Mouse (Mus musculus) liver, embryonic 12.5 days (tissue): ENCODE measurements around the gene Letm1. TPM values are rescaled to one million over a fixed set of nuclear protein-coding genes. Genes with fewer than 3 reads are reported as not detected.

Source experiments
- ATAC-seq: fragments of 200-750 bp; cut with Nextera tagmentation; 2 replicates; pipeline ENCODE4 v1.8.0; 2017; ENCODE audit warnings: moderate number of reproducible peaks, mild to moderate bottlenecking, moderate library complexity
- H3K27ac ChIP-seq: fragments of 300-500 bp; sonication (generic); 2 replicates; pipeline ENCODE4 v1.5.1; 2016; ENCODE audit warnings: mild to moderate bottlenecking
- H3K27me3 ChIP-seq: fragments of 300-500 bp; sonication (generic); replicated peaks from 2 replicates; pipeline ENCODE4 v1.6.1; 2016; ENCODE audit warnings: mild to moderate bottlenecking, moderate library complexity
- H3K36me3 ChIP-seq: fragments of 300-500 bp; sonication (generic); 2 replicates; pipeline ENCODE4 v1.6.1; 2016; ENCODE audit warnings: mild to moderate bottlenecking, moderate library complexity
- H3K4me1 ChIP-seq: fragments of 300-500 bp; sonication (generic); 2 replicates; pipeline ENCODE4 v1.6.1; 2016
- H3K4me2 ChIP-seq: fragments of 300-500 bp; sonication (generic); 2 replicates; pipeline ENCODE4 v1.6.1; 2016; ENCODE audit warnings: mild to moderate bottlenecking, moderate library complexity
- H3K4me3 ChIP-seq: fragments of 300-500 bp; sonication (generic); 2 replicates; pipeline ENCODE4 v1.5.1; 2016; ENCODE audit warnings: mild to moderate bottlenecking, moderate library complexity
- H3K9ac ChIP-seq: fragments of 300-500 bp; sonication (generic); 2 replicates; pipeline ENCODE4 v1.6.1; 2016; ENCODE audit warnings: mild to moderate bottlenecking, moderate library complexity
- H3K9me3 ChIP-seq: fragments of 300-500 bp; sonication (generic); replicated peaks from 2 replicates; pipeline ENCODE4 v1.6.1; 2016; ENCODE audit warnings: mild to moderate bottlenecking, moderate library complexity
- WGBS: fragments of 180-500 bp; shearing (Covaris S2); methylation state at CpG from one replicate; pipeline ENCODE4 v1.1.7; 2016; ENCODE audit not compliant: insufficient replicate concordance; 5-methylcytosine and 5-hydroxymethylcytosine counted together
- polyA plus RNA-seq: library from polyadenylated mRNA; unstranded; fragments of >200 nt; fragmentation: Nextera tagmentation; extraction: Ambion mirVana; gene quantifications from 2 replicates; pipeline ENCODE4 v1.2.1, GENCODE M21; 2016

Gene Letm1
- polyA plus RNA-seq: 40.9 and 41.7 TPM in 2 replicates

DNA sequence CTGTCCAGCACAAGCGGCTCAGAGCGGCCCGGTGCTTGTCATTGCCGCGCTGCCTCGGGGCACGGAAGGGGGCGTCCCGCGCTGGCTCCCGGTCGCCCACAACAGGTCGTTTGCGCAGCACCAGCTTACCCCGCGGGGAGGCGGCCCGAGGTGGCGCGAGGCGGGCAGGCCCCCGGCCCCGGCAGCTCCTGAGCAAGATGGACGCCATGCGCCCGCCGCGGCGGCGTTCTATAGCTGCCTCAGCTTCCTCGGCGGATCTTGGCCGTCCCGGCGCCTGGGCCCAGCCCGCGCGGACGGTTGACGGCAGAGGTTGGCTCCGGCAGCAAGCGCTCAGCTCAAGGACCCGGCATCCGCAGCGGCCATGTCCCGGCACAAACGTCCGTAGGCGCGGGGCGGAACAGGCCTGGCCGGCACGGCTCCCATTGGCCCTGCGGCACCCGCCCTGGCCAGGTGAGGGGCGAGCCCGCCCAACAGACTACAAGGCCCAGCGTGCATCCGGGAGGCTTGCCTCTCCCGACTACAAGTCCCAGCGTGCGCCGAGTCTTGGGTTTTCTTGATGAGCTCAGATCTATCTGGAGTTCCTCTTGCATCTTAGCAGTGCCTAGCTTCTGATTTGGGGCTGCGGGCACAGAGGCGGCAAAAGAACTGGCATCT, at the start of gene Letm1:
Gene Letm1 (minus strand): TSS at position 473 of the 654 bp plus-strand sequence.
- Histone ChIP-seq H3K9ac (peak within 1 kb of the TSS; percentile 84), H3K4me3 (peak within 1 kb of the TSS; percentile 87), H3K9me3 (no peaks in the 10 kb centered on the region), H3K27me3 (no peaks in the 10 kb centered on the region), H3K27ac (peak within 1 kb of the TSS; percentile 76), H3K4me2 (peak within 1 kb of the TSS; percentile 81), H3K4me1 (peaks cover 39% of the 10 kb centered on the region), H3K36me3 (peaks cover 11% of the 10 kb centered on the region)
- under 1% methylated on average over 65 of the region's 65 CpGs for WGBS
- peak; percentile 100 for ATAC-seq

- 74% methylated on average over 1 of the region's 1 CpGs for WGBS
Observed at GRCm38 (mm10) chr5:33830832-33831231, 48.2 kb upstream of the Letm1 start.

DNA sequence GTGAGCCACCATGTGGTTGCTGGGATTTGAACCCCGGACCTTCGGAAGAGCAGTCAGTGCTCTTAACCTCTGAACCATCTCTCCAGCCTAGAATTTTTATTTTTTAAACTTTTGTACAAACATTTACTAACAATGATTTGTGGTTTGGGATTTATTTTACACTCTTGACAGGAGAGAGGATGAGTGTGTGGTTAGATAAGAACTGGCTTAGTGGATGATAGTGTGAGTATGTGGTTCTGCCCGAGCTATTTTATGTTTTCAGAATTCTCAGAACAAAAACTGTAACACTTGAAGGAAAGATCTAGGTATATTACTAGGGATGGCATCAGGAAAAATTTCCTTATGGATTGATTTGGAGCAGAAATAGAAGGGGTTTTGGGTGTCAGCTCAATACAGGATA, 47.3 kb upstream of the Letm1 start:
- Histone ChIP-seq H3K9me3 (no peaks in the 10 kb centered on the region), H3K27me3 (no peaks in the 10 kb centered on the region), H3K36me3 (peaks cover 44% of the 10 kb centered on the region), H3K4me2 (no peak overlapping the region), H3K4me3 (no peak overlapping the region), H3K9ac (no peak overlapping the region), H3K4me1 (peaks cover 48% of the 10 kb centered on the region), H3K27ac (no peak overlapping the region)
- ATAC-seq: no peak
- WGBS: 61% methylated on average over 3 of the region's 3 CpGs

More at GRCm38 (mm10) chr5:33830832-33831231, 48.2 kb upstream of the Letm1 start:
- no peak overlapping the region for H3K9ac ChIP-seq
- H3K27ac ChIP-seq: no peak overlapping the region
- no peak for ATAC-seq
- H3K9me3 ChIP-seq: no peaks in the 10 kb centered on the region
- peaks cover 36% of the 10 kb centered on the region for H3K36me3 ChIP-seq
- H3K27me3 ChIP-seq: no peaks in the 10 kb centered on the region
- H3K4me2 ChIP-seq: no peak overlapping the region
- H3K4me3 ChIP-seq: no peak overlapping the region
- H3K4me1 ChIP-seq: peaks cover 39% of the 10 kb centered on the region

DNA sequence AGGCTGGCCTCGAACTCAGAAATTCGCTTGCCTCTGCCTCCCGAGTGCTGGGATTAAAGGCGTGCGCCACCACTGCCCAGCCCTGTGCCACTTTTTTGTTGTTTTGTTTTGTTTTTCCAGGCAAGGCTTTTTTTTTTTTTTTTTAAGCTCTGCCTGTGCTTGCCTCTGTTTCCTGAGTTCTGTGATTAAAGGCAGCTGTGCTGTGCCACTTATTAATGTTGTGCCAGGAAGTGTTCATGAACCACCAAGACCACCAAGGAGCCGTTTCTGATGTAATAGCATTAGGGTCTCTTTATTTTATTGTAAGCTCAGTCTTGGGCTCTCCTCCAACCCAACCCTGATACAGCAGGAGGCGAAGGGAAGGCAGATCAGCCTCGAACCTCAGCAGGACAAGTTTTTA, 45.5 kb upstream of the Letm1 start:
- Histone ChIP-seq H3K36me3 (peaks cover 57% of the 10 kb centered on the region), H3K4me1 (peaks cover 59% of the 10 kb centered on the region), H3K9ac (no peak overlapping the region), H3K9me3 (no peaks in the 10 kb centered on the region), H3K4me3 (no peak overlapping the region), H3K27ac (no peak overlapping the region), H3K4me2 (no peak overlapping the region), H3K27me3 (no peaks in the 10 kb centered on the region)
- 82% methylated on average over 8 of the region's 8 CpGs for WGBS
- ATAC-seq: no peak

GRCm38 (mm10) chr5:33826001-33826400, 43.4 kb upstream of the Letm1 start:
- Histone ChIP-seq H3K9me3 (no peaks in the 10 kb centered on the region), H3K4me3 (no peak overlapping the region), H3K4me1 (peaks cover 68% of the 10 kb centered on the region), H3K9ac (no peak overlapping the region), H3K4me2 (no peak overlapping the region), H3K27ac (no peak overlapping the region), H3K36me3 (peaks cover 52% of the 10 kb centered on the region), H3K27me3 (no peaks in the 10 kb centered on the region)
- no peak for ATAC-seq

DNA sequence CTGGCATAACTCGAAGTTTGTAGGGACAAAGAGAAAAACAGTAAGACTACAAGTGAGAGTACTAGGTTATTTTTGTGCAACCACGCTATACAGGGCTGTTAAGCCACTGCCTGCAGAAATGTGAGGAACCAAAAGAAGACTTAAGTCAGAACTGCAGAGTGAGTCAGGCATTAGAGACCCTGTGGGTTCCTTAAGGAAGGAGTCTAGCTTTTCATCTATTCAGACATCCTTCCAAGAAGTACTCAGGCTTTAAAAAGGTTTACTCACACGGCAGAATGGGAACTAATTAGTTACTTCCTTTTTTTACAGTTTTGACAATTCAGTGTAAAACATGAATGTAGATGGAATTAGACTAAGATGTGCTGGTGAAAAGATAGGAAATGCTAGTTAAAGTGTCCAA, 39.8 kb upstream of the Letm1 start:
- Histone ChIP-seq H3K4me3 (peak overlapping the region; percentile 100), H3K9ac (peak overlapping the region; percentile 99), H3K27ac (no peak overlapping the region), H3K36me3 (peaks cover 42% of the 10 kb centered on the region), H3K27me3 (no peaks in the 10 kb centered on the region), H3K4me1 (peaks cover 75% of the 10 kb centered on the region), H3K4me2 (peak overlapping the region; percentile 94), H3K9me3 (no peaks in the 10 kb centered on the region)
- no peak for ATAC-seq
- 37% methylated on average over 3 of the region's 3 CpGs for WGBS

DNA sequence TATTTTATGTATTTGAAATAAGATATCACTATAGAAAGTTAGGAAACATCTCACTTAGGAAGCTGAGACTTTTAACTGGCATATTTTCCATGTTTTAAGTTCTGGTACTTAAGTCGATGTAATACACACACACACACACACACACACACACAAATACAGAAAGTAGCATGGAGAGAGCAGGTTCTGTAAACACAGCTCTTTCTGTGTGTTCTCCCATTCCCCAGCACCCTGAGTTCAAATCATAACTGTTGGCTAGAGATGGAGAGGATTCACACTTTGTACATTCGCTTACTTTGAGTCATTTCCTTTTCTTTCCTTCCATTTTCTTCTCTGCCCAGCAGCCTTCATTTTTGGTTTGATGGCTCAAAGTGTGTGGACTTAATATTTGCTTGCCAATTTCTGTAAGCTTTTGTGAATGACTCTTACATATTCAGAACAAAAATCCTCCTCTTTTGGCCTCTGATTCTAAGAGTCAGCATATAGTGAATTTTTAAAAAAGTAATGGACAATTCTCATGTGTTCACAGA, 39.3 kb upstream of the Letm1 start:
- Histone ChIP-seq H3K9ac (peak overlapping the region; percentile 99), H3K4me1 (peaks cover 76% of the 10 kb centered on the region), H3K27ac (no peak overlapping the region), H3K4me2 (peak overlapping the region; percentile 94), H3K4me3 (peak overlapping the region; percentile 100), H3K27me3 (no peaks in the 10 kb centered on the region), H3K36me3 (peaks cover 38% of the 10 kb centered on the region), H3K9me3 (no peaks in the 10 kb centered on the region)
- WGBS: 31% methylated on average over 2 of the region's 2 CpGs
- ATAC-seq: no peak

DNA sequence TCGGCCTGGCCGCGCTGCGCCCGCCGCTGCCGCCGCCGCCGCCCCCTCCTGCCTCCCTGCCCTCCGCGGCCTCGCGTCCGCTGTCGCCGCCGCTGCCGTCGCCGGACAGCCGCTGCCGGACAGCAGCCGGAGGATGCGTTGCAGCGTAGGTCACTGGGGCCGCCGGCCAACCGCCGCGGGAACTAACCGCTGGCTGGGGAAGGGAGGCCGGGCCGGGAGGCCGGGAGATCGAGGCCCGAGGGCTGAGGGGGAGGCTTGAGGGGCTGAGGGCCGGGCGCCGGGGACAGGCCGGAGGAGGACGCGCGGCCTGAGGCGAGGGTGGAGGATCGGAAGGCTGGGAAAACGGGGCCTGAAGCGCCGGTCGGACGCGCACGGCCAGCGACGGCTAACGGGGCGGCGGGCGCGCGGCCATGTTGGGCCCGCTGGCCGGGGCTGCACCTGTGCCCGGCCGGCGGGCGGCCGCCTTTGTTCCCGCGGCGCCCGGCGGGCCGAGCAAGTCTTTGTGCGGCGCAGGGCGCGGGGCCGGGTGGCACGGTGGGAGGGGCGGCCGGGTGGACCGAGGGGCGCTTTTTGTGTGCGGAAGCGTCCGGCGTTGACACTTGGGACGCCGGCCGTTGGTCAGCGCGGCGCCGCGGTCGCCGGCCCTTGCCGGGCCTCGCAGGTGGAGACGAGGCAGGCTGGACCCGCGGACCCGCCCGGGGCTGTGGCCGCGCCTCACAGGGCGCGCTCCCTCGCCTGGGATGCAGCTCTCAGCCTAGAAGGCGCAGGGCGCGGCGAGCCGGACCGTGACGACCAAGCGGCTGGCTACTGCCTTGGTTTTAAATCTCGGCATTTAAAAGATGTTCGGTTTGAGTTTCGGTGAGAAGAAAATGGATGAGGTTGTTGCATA, 38.4 kb upstream of the Letm1 start:
- H3K27ac ChIP-seq: peak overlapping the region; percentile 94
- H3K4me2 ChIP-seq: peak overlapping the region; percentile 94
- peaks cover 76% of the 10 kb centered on the region for H3K4me1 ChIP-seq
- peak; percentile 70 for ATAC-seq
- peak overlapping the region; percentile 99 for H3K9ac ChIP-seq
- 3% methylated on average over 88 of the region's 121 CpGs for WGBS
- no peaks in the 10 kb centered on the region for H3K9me3 ChIP-seq
- no peaks in the 10 kb centered on the region for H3K27me3 ChIP-seq
- peaks cover 32% of the 10 kb centered on the region for H3K36me3 ChIP-seq
- peak overlapping the region; percentile 100 for H3K4me3 ChIP-seq

- H3K4me1 ChIP-seq: peaks cover 70% of the 10 kb centered on the region
- peaks cover 24% of the 10 kb centered on the region for H3K36me3 ChIP-seq
- H3K27me3 ChIP-seq: no peaks in the 10 kb centered on the region
- H3K9me3 ChIP-seq: no peaks in the 10 kb centered on the region
- under 1% methylated on average over 114 of the region's 136 CpGs for WGBS
- peak within 1 kb of the TSS; percentile 99 for H3K9ac ChIP-seq
- H3K4me3 ChIP-seq: peak within 1 kb of the TSS; percentile 100
- H3K27ac ChIP-seq: peak within 1 kb of the TSS; percentile 94
- H3K4me2 ChIP-seq: peak within 1 kb of the TSS; percentile 94
- ATAC-seq: peak; percentile 85
Observed at GRCm38 (mm10) chr5:33819876-33820732, 37.5 kb upstream of the Letm1 start, which contains the start of gene Nsd2. Nsd2 (plus strand) TSS chr5:33820725.

GRCm38 (mm10) chr5:33819141-33819875, 36.7 kb upstream of the Letm1 start:
- H3K9me3 ChIP-seq: no peaks in the 10 kb centered on the region
- peaks cover 16% of the 10 kb centered on the region for H3K36me3 ChIP-seq
- H3K27me3 ChIP-seq: no peaks in the 10 kb centered on the region
- 25% methylated on average over 9 of the region's 9 CpGs for WGBS
- H3K9ac ChIP-seq: peak overlapping the region; percentile 99
- H3K4me2 ChIP-seq: peak overlapping the region; percentile 94
- peak overlapping the region; percentile 100 for H3K4me3 ChIP-seq
- peaks cover 62% of the 10 kb centered on the region for H3K4me1 ChIP-seq
- peak overlapping the region; percentile 94 for H3K27ac ChIP-seq
- peak; percentile 13; the same call in 1 of the 2 replicates for ATAC-seq

- 62% methylated on average over 5 of the region's 5 CpGs for WGBS
- no peak for ATAC-seq
- H3K4me3 ChIP-seq: no peak overlapping the region
Observed at GRCm38 (mm10) chr5:33818104-33818503, 35.5 kb upstream of the Letm1 start.

More at GRCm38 (mm10) chr5:33818104-33818503, 35.5 kb upstream of the Letm1 start:
- Histone ChIP-seq H3K9ac (no peak overlapping the region), H3K4me2 (no peak overlapping the region), H3K27me3 (no peaks in the 10 kb centered on the region), H3K9me3 (no peaks in the 10 kb centered on the region), H3K4me1 (peaks cover 53% of the 10 kb centered on the region), H3K27ac (no peak overlapping the region), H3K36me3 (peaks cover 6% of the 10 kb centered on the region; the same call in 1 of the 2 replicates)
